8 mouse cellular contexts compared by ENCODE assay signal in the genomic region with DNA sequence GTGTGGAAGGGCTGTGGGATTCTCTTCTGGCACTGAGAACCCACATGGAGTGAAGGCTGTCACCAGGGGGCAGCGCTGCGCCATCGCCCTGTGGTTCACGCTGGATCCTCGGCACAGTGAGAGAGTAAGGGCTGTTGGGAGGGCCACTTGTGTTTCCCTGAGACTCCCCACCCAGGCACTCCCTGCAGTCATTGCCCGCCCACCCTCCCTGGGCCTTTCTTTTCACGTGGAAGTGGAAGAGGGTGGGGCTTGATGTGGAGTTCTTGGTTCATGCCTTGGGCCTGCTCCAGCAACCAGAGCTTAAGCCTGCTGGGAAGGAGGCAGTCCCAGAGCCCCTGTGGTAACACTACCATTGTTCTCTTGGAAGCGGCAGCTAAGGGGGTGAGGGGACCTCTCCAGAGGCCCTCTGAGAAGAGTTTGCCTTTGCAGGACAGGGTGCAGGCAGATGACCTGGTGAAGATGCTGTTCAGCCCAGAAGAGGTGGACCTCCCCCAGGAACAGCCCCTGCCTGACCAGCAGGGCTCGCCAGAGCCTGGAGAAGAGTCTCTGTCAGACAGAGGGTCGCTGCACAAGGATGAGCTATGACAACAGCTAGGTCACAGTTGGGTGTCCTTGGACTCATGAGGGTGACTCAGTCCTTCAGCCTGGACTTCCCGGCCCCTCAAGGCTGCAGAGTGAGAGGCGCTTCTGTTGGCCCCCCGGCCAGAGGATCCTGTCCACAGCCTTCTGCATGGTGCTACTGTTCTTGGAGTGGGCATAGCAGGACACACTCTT. TPM values are rescaled to one million over a fixed set of nuclear protein-coding genes. Genes with fewer than 3 reads are reported as not detected.
DNase-seq lines count a peak whose midpoint lies in the region; ATAC-seq and TF ChIP-seq lines count a peak whose summit lies in the region.

No protein-coding gene starts in this region.

- H3K27me3 ChIP-seq in CH12.LX (replicated peaks), result no peaks in the 10 kb centered on the region
- no peaks in the 10 kb centered on the region for H3K27me3 ChIP-seq in forebrain, embryonic 13.5 days
- H3K27me3 ChIP-seq in lung, embryonic 16.5 days (ENCODE audit: control insufficient read depth, insufficient read depth, low read depth, low read length), result no peaks in the 10 kb centered on the region

- no peak for TF ChIP-seq EP300 in CH12.LX (IDR thresholded peaks at IDR 0.05; ENCODE audit: low read length)

- in situ Hi-C loops in CH12.LX (cut with MboI; ENCODE audit: low pct_ligation_motif_present, low pct_unique_long_range_greater_than_20kb, low sequenced_read_pairs), result loop anchor here (10.0 kb wide), 1 partner anchor 287 kb away; a partner anchor contains a TSS

- H3K27ac ChIP-seq in CH12.LX (ENCODE audit: insufficient read depth, low read depth), result no peak overlapping the region
- peak overlapping the region; percentile 65 for H3K27ac ChIP-seq in forebrain, embryonic 13.5 days
- peak overlapping the region; percentile 51 for H3K27ac ChIP-seq in lung, embryonic 16.5 days (ENCODE audit: low read length)

- 25% methylated on average over 13 of the region's 13 CpGs for WGBS in forebrain, embryonic 13.5 days
- WGBS in lung, embryonic 16.5 days, result 38% methylated on average over 13 of the region's 13 CpGs

- H3K4me1 ChIP-seq in CH12.LX (ENCODE audit: control insufficient read depth in 1 of 2, insufficient read depth in 2 of 2), result no peaks in the 10 kb centered on the region
- peaks cover 27% of the 10 kb centered on the region for H3K4me1 ChIP-seq in forebrain, embryonic 13.5 days
- peaks cover 29% of the 10 kb centered on the region for H3K4me1 ChIP-seq in lung, embryonic 16.5 days (replicated peaks; ENCODE audit: control insufficient read depth, insufficient read depth, low read length)

- H3K4me2 ChIP-seq in CH12.LX (ENCODE audit: insufficient read depth, low read depth, poor library complexity, severe bottlenecking), result no peak overlapping the region
- H3K4me2 ChIP-seq in forebrain, embryonic 13.5 days, result peak overlapping the region; percentile 3; the same call in 1 of the 2 replicates
- H3K4me2 ChIP-seq in lung, embryonic 16.5 days (ENCODE audit: low read depth, low read length), result no peak overlapping the region

- H3K79me2 ChIP-seq in CH12.LX (replicated peaks; ENCODE audit: control insufficient read depth, extremely low read depth, insufficient read depth, poor library complexity, severe bottlenecking), result no peaks in the 10 kb centered on the region

- ATAC-seq in forebrain, embryonic 13.5 days, result peak; percentile 84
- peak; percentile 81 for ATAC-seq in lung, embryonic 16.5 days (ENCODE audit: low read depth)

- peak in 1 of 2 experiments; percentile 89; a peak in 3 of 4 replicates for TF ChIP-seq CTCF in CH12.LX (conservative IDR thresholded peaks at IDR 0.05 in 1 of 2, IDR thresholded peaks at IDR 0.05 in 1 of 2; ENCODE audit: low read depth in 2 of 2, low read length in 2 of 2)

- DNase-seq in CH12.LX (ENCODE audit: extremely low read depth), result peak; percentile 56
- DNase-seq in adrenal gland, postnatal 14 days, result peak; percentile 88
- DNase-seq in heart, postnatal 10 days, result peak; percentile 83 to 88
- DNase-seq in kidney, postnatal 25 days, result peak; percentile 85 to 88
- peak; percentile 87 for DNase-seq in retina, embryonic 14.5 days (ENCODE audit: low spot score)
- DNase-seq in thymus, postnatal 14 days, result peak; percentile 85

- no peak overlapping the region for H3K4me3 ChIP-seq in CH12.LX (replicated peaks in 1 of 3; ENCODE audit: low read depth in 2 of 3, low read length in 2 of 3, poor library complexity in 1 of 3)
- no peak overlapping the region for H3K4me3 ChIP-seq in forebrain, embryonic 13.5 days
- H3K4me3 ChIP-seq in lung, embryonic 16.5 days (ENCODE audit: low read length), result no peak overlapping the region

- peak; percentile 83 for TF ChIP-seq RAD21 in CH12.LX (IDR thresholded peaks at IDR 0.05; ENCODE audit: low read depth, low read length)

- intact Hi-C loops in heart, postnatal 10 days (cut with DNase I), result loop anchor here (1.0 to 10.0 kb wide), 8 partner anchors 28 to 567 kb away; a partner anchor contains a TSS

- H3K9ac ChIP-seq in CH12.LX (ENCODE audit: insufficient read depth, low read depth), result no peak overlapping the region
- peak overlapping the region; percentile 30; the same call in 1 of the 2 replicates for H3K9ac ChIP-seq in forebrain, embryonic 13.5 days
- peak overlapping the region; percentile 49; the same call in 1 of the 2 replicates for H3K9ac ChIP-seq in lung, embryonic 16.5 days (ENCODE audit: low read length)

- dilution Hi-C loops in CH12.LX (cut with MboI; ENCODE audit: extremely low pct_ligation_motif_present, extremely low pct_unique_long_range_greater_than_20kb, low sequenced_read_pairs), result no loop called here

- peaks cover 8 to 57% of the 10 kb centered on the region in 2 experiments for H3K36me3 ChIP-seq in CH12.LX (replicated peaks in 1 of 2; ENCODE audit: control insufficient read depth in 1 of 2, insufficient read depth in 1 of 2, low read length in 1 of 2)
- peaks cover 38% of the 10 kb centered on the region for H3K36me3 ChIP-seq in forebrain, embryonic 13.5 days (ENCODE audit: poor library complexity, severe bottlenecking)
- 0 out of 2 replicates have a peak, but pooled peaks cover 3% of the 10 kb centered on the region for H3K36me3 ChIP-seq in lung, embryonic 16.5 days (ENCODE audit: control insufficient read depth, insufficient read depth, low read length)

- no peaks in the 10 kb centered on the region for H3K9me3 ChIP-seq in CH12.LX (replicated peaks; ENCODE audit: low read length)
- H3K9me3 ChIP-seq in forebrain, embryonic 13.5 days (replicated peaks), result no peaks in the 10 kb centered on the region
- H3K9me3 ChIP-seq in lung, embryonic 16.5 days (ENCODE audit: control insufficient read depth, low read length), result no peaks in the 10 kb centered on the region

- TF ChIP-seq POLR2A in CH12.LX (IDR thresholded peaks at IDR 0.05; ENCODE audit: low read depth, low read length), result no peak

TF ChIP-seq in CH12.LX, 34 proteins besides CTCF, POLR2A, EP300 and RAD21:
- TF ChIP-seq TCF12 (IDR thresholded peaks at IDR 0.05; ENCODE audit: low read depth, low read length) (0 out of 2 replicates have a peak, but pooled peaks have one; percentile 17), E2F4 (IDR thresholded peaks at IDR 0.05; ENCODE audit: insufficient replicate concordance, low read depth, low read length) (no peak), SMC3 (IDR thresholded peaks at IDR 0.05; ENCODE audit: low read depth, low read length) (peak; percentile 86), PAX5 (IDR thresholded peaks at IDR 0.05; ENCODE audit: low read length) (no peak), CHD2 (IDR thresholded peaks at IDR 0.05; ENCODE audit: low read length) (no peak), USF2 (conservative IDR thresholded peaks at IDR 0.05; ENCODE audit: low read depth, low read length) (no peak), ZC3H11A (IDR thresholded peaks at IDR 0.05; ENCODE audit: low read depth, low read length) (peak; percentile 41)
TF ChIP-seq in CH12.LX: peak in this region for 3.

RNA-seq across cellular contexts. Expression of a gene that starts 7.6 kb away (rescaled TPM):
- not detected in 2 replicates for total RNA-seq in CH12.LX (2012; rRNA removed)
- not detected in 2 replicates for total RNA-seq in CH12.LX (2014; rRNA removed)
- 0.08 and 0.09 TPM in 2 replicates for polyA plus RNA-seq in CH12.LX (2012; ENCODE audit: insufficient read length, low read depth)
- total RNA-seq in adrenal gland, postnatal 14 days (2021), result 0.19 and 0.41 TPM in 2 replicates
- polyA plus RNA-seq in forebrain, embryonic 13.5 days (2015; fragmentation: Nextera tagmentation; extraction: Ambion mirVana), result 0.18 TPM in 2 replicates
- total RNA-seq in heart, postnatal 10 days (2021), result under 1 TPM; 0.17 to 0.43 TPM
- 0.15 and 0.18 TPM in 2 replicates for polyA plus RNA-seq in lung, embryonic 16.5 days (2015; fragmentation: Nextera tagmentation; extraction: Ambion mirVana)

RNA-seq across cellular contexts. Expression of a gene that starts 14.9 kb away (rescaled TPM):
- total RNA-seq in CH12.LX (2012; rRNA removed) (11.3 and 14.8 TPM in 2 replicates), CH12.LX (2014; rRNA removed) (27.1 and 29.2 TPM in 2 replicates)
- 31.6 and 32.0 TPM in 2 replicates for polyA plus RNA-seq in CH12.LX (2012; ENCODE audit: insufficient read length, low read depth)
- 27.5 and 27.9 TPM in 2 replicates for total RNA-seq in adrenal gland, postnatal 14 days (2021)
- polyA plus RNA-seq in forebrain, embryonic 13.5 days (2015; fragmentation: Nextera tagmentation; extraction: Ambion mirVana), result 7.6 and 8.1 TPM in 2 replicates
- 10 to 100 TPM; 23.5 to 24.7 TPM for total RNA-seq in heart, postnatal 10 days (2021)
- 34.9 and 36.2 TPM in 2 replicates for polyA plus RNA-seq in lung, embryonic 16.5 days (2015; fragmentation: Nextera tagmentation; extraction: Ambion mirVana)

RNA-seq across cellular contexts. Expression of a gene that starts 15.1 kb away (rescaled TPM):
- 7.5 and 8.7 TPM in 2 replicates for total RNA-seq in CH12.LX (2012; rRNA removed)
- total RNA-seq in CH12.LX (2014; rRNA removed), result 12.7 and 13.5 TPM in 2 replicates
- polyA plus RNA-seq in CH12.LX (2012; ENCODE audit: insufficient read length, low read depth), result 15.4 and 18.8 TPM in 2 replicates
- total RNA-seq in adrenal gland, postnatal 14 days (2021), result 24.6 and 30.8 TPM in 2 replicates
- polyA plus RNA-seq in forebrain, embryonic 13.5 days (2015; fragmentation: Nextera tagmentation; extraction: Ambion mirVana), result 28.0 and 30.9 TPM in 2 replicates
- total RNA-seq in heart, postnatal 10 days (2021), result 10 to 100 TPM; 13.8 to 18.2 TPM
- polyA plus RNA-seq in lung, embryonic 16.5 days (2015; fragmentation: Nextera tagmentation; extraction: Ambion mirVana), result 26.5 and 30.8 TPM in 2 replicates

RNA-seq across cellular contexts. Expression of a gene that starts 29.6 kb away (rescaled TPM):
- total RNA-seq in CH12.LX (2012; rRNA removed) (not detected in 2 replicates), CH12.LX (2014; rRNA removed) (0.16 TPM in 1 of 2 replicates, not detected in the other)
- 0.18 TPM in 1 of 2 replicates, not detected in the other for polyA plus RNA-seq in CH12.LX (2012; ENCODE audit: insufficient read length, low read depth)
- 0.30 TPM in 1 of 2 replicates, not detected in the other for total RNA-seq in adrenal gland, postnatal 14 days (2021)
- polyA plus RNA-seq in forebrain, embryonic 13.5 days (2015; fragmentation: Nextera tagmentation; extraction: Ambion mirVana), result not detected in 2 replicates
- not detected for total RNA-seq in heart, postnatal 10 days (2021)
- polyA plus RNA-seq in lung, embryonic 16.5 days (2015; fragmentation: Nextera tagmentation; extraction: Ambion mirVana), result not detected in 2 replicates

RNA-seq across cellular contexts. Expression of a gene that starts 46.8 kb away (rescaled TPM):
- total RNA-seq in CH12.LX (2012; rRNA removed) (724 and 865 TPM in 2 replicates), CH12.LX (2014; rRNA removed) (901 and 989 TPM in 2 replicates)
- polyA plus RNA-seq in CH12.LX (2012; ENCODE audit: insufficient read length, low read depth), result 2,139 and 2,246 TPM in 2 replicates
- total RNA-seq in adrenal gland, postnatal 14 days (2021), result 620 and 697 TPM in 2 replicates
- 763 and 887 TPM in 2 replicates for polyA plus RNA-seq in forebrain, embryonic 13.5 days (2015; fragmentation: Nextera tagmentation; extraction: Ambion mirVana)
- total RNA-seq in heart, postnatal 10 days (2021), result 100 to 1,000 TPM; 750 to 806 TPM
- polyA plus RNA-seq in lung, embryonic 16.5 days (2015; fragmentation: Nextera tagmentation; extraction: Ambion mirVana), result 412 and 442 TPM in 2 replicates
